Mouse (Mus musculus) liver, embryonic 14.5 days (tissue): ENCODE results near the gene 1700011L22Rik.

Experiments used
- CTCF ChIP-seq: IDR thresholded peaks from 2 replicates; pipeline ENCODE4 v1.5.1; 2016; ENCODE audit warnings: antibody characterized with exemption, low read depth, control low read depth
- EP300 ChIP-seq: IDR thresholded peaks from 2 replicates; pipeline ENCODE4 v1.6.1; 2016; ENCODE audit warnings: antibody characterized with exemption, low read depth

GRCm38 (mm10) chr8:79179678-79180077, 68.7 kb downstream of the 1700011L22Rik start:
- no peak for TF ChIP-seq CTCF
- no peak for TF ChIP-seq EP300
